Mouse (Mus musculus) stomach, postnatal 0 days (tissue): ENCODE results near the gene Ddr1.

Source experiments
- CTCF ChIP-seq: IDR thresholded peaks from 2 replicates; pipeline ENCODE4 v1.5.1; 2016; ENCODE audit warnings: antibody characterized with exemption, low read depth, mild to moderate bottlenecking, moderate library complexity
- EP300 ChIP-seq: optimal IDR thresholded peaks from 2 replicates; pipeline ENCODE3; 2016; ENCODE audit warnings: antibody characterized with exemption

GRCm38 (mm10) chr17:35643609-35644236 is 60.7 kb downstream of the Ddr1 start, which contains the start of gene Mucl3:
- TF ChIP-seq CTCF (no peak), EP300 (no peak)
